Comparison of ENCODE assay signal across 8 mouse cellular contexts in genomic region chr13:4001687-4002086, GRCm38 (mm10). TPM values are rescaled to one million over a fixed set of nuclear protein-coding genes. Genes with fewer than 3 reads are reported as not detected.
DNase-seq lines count a peak whose midpoint lies in the region; ATAC-seq and TF ChIP-seq lines count a peak whose summit lies in the region.

No protein-coding gene starts in this region.

- no peaks in the 10 kb centered on the region for H3K36me3 ChIP-seq in limb, embryonic 10.5 days
- no peaks in the 10 kb centered on the region for H3K36me3 ChIP-seq in neural tube, embryonic 11.5 days (ENCODE audit: control insufficient read depth, insufficient read depth, low read length)

- DNase-seq in B cell, adult 2 months = peak; percentile 72 to 74
- DNase-seq in Patski (ENCODE audit: low read depth, low spot score) = peak; percentile 19
- peak; percentile 11 for DNase-seq in cerebellum, adult 9-11 months
- peak; percentile 56 to 67 for DNase-seq in frontal cortex, postnatal 25 days (ENCODE audit: low spot score in 2 of 2)
- DNase-seq in kidney, adult 8-10 months = peak; percentile 49 to 81
- DNase-seq in limb, embryonic 10.5 days (ENCODE audit: low spot score) = peak; percentile 76
- peak; percentile 48 for DNase-seq in neural tube, embryonic 11.5 days (ENCODE audit: low spot score)
- DNase-seq in testis, postnatal 14 days (ENCODE audit: low spot score) = peak; percentile 57

- POLR2A ChIA-PET in Patski (lab: Charles Lee) = no interaction called here

- H3K27me3 ChIP-seq in Patski = peaks cover 9% of the 10 kb centered on the region
- H3K27me3 ChIP-seq in limb, embryonic 10.5 days (ENCODE audit: low read depth, poor library complexity, severe bottlenecking) = no peaks in the 10 kb centered on the region
- H3K27me3 ChIP-seq in neural tube, embryonic 11.5 days (ENCODE audit: control insufficient read depth, insufficient read depth, low read length) = no peaks in the 10 kb centered on the region

- peak; percentile 67 for ATAC-seq in Patski
- peak; percentile 85; the same call in 1 of the 2 replicates for ATAC-seq in neural tube, embryonic 11.5 days (ENCODE audit: insufficient read depth, low FRiP score, low TSS enrichment)

- in situ Hi-C loops in Patski (cut with MboI; ENCODE audit: low pct_unique_long_range_greater_than_20kb) = loop anchor here (5.0 to 10.0 kb wide), 4 partner anchors 74 to 613 kb away; no protein-coding TSS in a partner anchor

- CTCF ChIA-PET in Patski (lab: Charles Lee) = interaction anchor here (0.9 to 3.2 kb wide), 7 partner anchors 9 to 342 kb away, joined by 3 to 14 read pairs (median 4); no protein-coding TSS in a partner anchor

- no peaks in the 10 kb centered on the region for H3K4me1 ChIP-seq in limb, embryonic 10.5 days
- no peaks in the 10 kb centered on the region for H3K4me1 ChIP-seq in neural tube, embryonic 11.5 days (ENCODE audit: control insufficient read depth, insufficient read depth, low read length)

- no peak overlapping the region for H3K4me3 ChIP-seq in limb, embryonic 10.5 days
- no peak overlapping the region for H3K4me3 ChIP-seq in neural tube, embryonic 11.5 days (ENCODE audit: low read depth, low read length)

- TF ChIP-seq CTCF in Patski (IDR thresholded peaks at IDR 0.05) = peak; percentile 87

- H3K27ac ChIP-seq in limb, embryonic 10.5 days = no peak overlapping the region
- H3K27ac ChIP-seq in neural tube, embryonic 11.5 days (ENCODE audit: low read depth, low read length) = no peak overlapping the region

- 15% methylated on average over 3 of the region's 3 CpGs for WGBS in limb, embryonic 10.5 days
- 10% methylated on average over 3 of the region's 3 CpGs for WGBS in neural tube, embryonic 11.5 days

- H3K4me2 ChIP-seq in neural tube, embryonic 11.5 days (ENCODE audit: low read depth) = no peak overlapping the region

- no peaks in the 10 kb centered on the region for H3K9me3 ChIP-seq in limb, embryonic 10.5 days (replicated peaks)
- H3K9me3 ChIP-seq in neural tube, embryonic 11.5 days (ENCODE audit: control insufficient read depth, low read length) = no peaks in the 10 kb centered on the region

- H3K9ac ChIP-seq in neural tube, embryonic 11.5 days (ENCODE audit: low read length) = no peak overlapping the region

RNA-seq across cellular contexts. Expression of gene Akr1c14, which starts 47.1 kb away (rescaled TPM):
- 2.2 TPM for polyA plus RNA-seq in Patski (2021)
- polyA plus RNA-seq in limb, embryonic 10.5 days (2016; fragmentation: Nextera tagmentation; extraction: Ambion mirVana) = 0.18 TPM in 2 replicates
- polyA plus RNA-seq in neural tube, embryonic 11.5 days (2014; fragmentation: Nextera tagmentation; extraction: Ambion mirVana) = 0.46 and 0.65 TPM in 2 replicates

RNA-seq across cellular contexts. Expression of gene Ucn3, which starts 56.5 kb away (rescaled TPM):
- polyA plus RNA-seq in Patski (2021) = not detected
- 0.09 TPM in 1 of 2 replicates, not detected in the other for polyA plus RNA-seq in limb, embryonic 10.5 days (2016; fragmentation: Nextera tagmentation; extraction: Ambion mirVana)
- not detected in 2 replicates for polyA plus RNA-seq in neural tube, embryonic 11.5 days (2014; fragmentation: Nextera tagmentation; extraction: Ambion mirVana)

Comparison
In these comparisons a context has a peak if more than half of its experiments do, and no peak if none do; other contexts are left out.
1. DNase-seq: peak in every context shown above with its lines; median percentile 76 in limb, embryonic 10.5 days; 73 in B cell, adult 2 months; 65 in kidney, adult 8-10 months; 62 in frontal cortex, postnatal 25 days; 57 in testis, postnatal 14 days; 48 in neural tube, embryonic 11.5 days; 19 in Patski; 11 in cerebellum, adult 9-11 months.